Mouse (Mus musculus) MEL (cell line): ENCODE results near the gene Ints5. TPM values are rescaled to one million over a fixed set of nuclear protein-coding genes. Genes with fewer than 3 reads are reported as not detected.

Source experiments
- DNase-seq: peaks from one replicate; pipeline ENCODE4 v3.0.0; 2011; ENCODE audit warnings: low read depth, low spot score
- H3K27ac ChIP-seq: 2 replicates; pipeline ENCODE4 v1.5.1; 2012; ENCODE audit warnings: low read depth, mild to moderate bottlenecking, control low read depth, low read length, moderate library complexity; ENCODE audit not compliant: control insufficient read depth
- H3K27me3 ChIP-seq, 2 experiments: fragments of 150-350 bp in 1 of 2; sonication (generic) in 1 of 2; 2 replicates each; pipeline ENCODE4 v1.6.1; 2012; ENCODE audit warnings: low read length in 2 of 2, mild to moderate bottlenecking in 2 of 2, improper control_type of control experiment in 1 of 2, moderate library complexity in 1 of 2; ENCODE audit not compliant: insufficient read depth in 2 of 2, control insufficient read depth in 1 of 2
- H3K36me3 ChIP-seq, 2 experiments: 2 replicates each; pipeline ENCODE4 v1.6.1; 2012 to 2014; ENCODE audit warnings: low read length in 2 of 2, improper control_type of control experiment in 1 of 2, inconsistent platforms in 1 of 2, mild to moderate bottlenecking in 1 of 2; ENCODE audit not compliant: insufficient read depth in 2 of 2, control insufficient read depth in 1 of 2
- H3K4me1 ChIP-seq, 2 experiments: fragments of 150-350 bp in 1 of 2; sonication (generic) in 1 of 2; 2 replicates each; pipeline ENCODE4 v1.6.1; 2012; ENCODE audit warnings: low read length in 2 of 2, improper control_type of control experiment in 1 of 2, mild to moderate bottlenecking in 1 of 2; ENCODE audit not compliant: insufficient read depth in 2 of 2, control insufficient read depth in 1 of 2
- H3K4me3 ChIP-seq, 2 experiments: fragments of 150-350 bp in 1 of 2; sonication (generic) in 1 of 2; 2 replicates each; pipeline ENCODE4 v1.5.1; 2012; ENCODE audit warnings: low read depth in 2 of 2, low read length in 2 of 2, mild to moderate bottlenecking in 2 of 2, moderate library complexity in 2 of 2, control low read depth in 1 of 2, improper control_type of control experiment in 1 of 2; ENCODE audit not compliant: control insufficient read depth in 1 of 2, insufficient read depth in 1 of 2
- H3K79me2 ChIP-seq: 2 replicates; pipeline ENCODE4 v1.6.1; 2012; ENCODE audit warnings: mild to moderate bottlenecking, low read length, moderate library complexity; ENCODE audit not compliant: control insufficient read depth, poor library complexity, insufficient read depth
- H3K9ac ChIP-seq: 2 replicates; pipeline ENCODE4 v1.6.1; 2012; ENCODE audit warnings: low read depth, mild to moderate bottlenecking, control low read depth, low read length, moderate library complexity; ENCODE audit not compliant: control insufficient read depth, poor library complexity, severe bottlenecking
- H3K9me3 ChIP-seq: fragments of 150-350 bp; sonication (generic); replicated peaks from 2 replicates; pipeline ENCODE4 v1.6.1; 2012; ENCODE audit warnings: mild to moderate bottlenecking, low read length, improper control_type of control experiment, moderate library complexity; ENCODE audit not compliant: insufficient read depth
- CTCF ChIP-seq, 3 experiments: IDR thresholded peaks in 2 of 3; conservative IDR thresholded peaks in 1 of 3; 2 replicates each; pipeline ENCODE4 v1.5.1; 2011 to 2012; ENCODE audit warnings: low read length in 3 of 3, low read depth in 2 of 3, mild to moderate bottlenecking in 2 of 3, improper control_type of control experiment in 1 of 3, inconsistent platforms in 1 of 3, mixed read lengths in 1 of 3, moderate library complexity in 1 of 3; ENCODE audit not compliant: control insufficient read depth in 1 of 3, insufficient read depth in 1 of 3, poor library complexity in 1 of 3, severe bottlenecking in 1 of 3
- E2F4 ChIP-seq: IDR thresholded peaks from 2 replicates; pipeline ENCODE4 v1.6.1; 2011; ENCODE audit warnings: low read depth, low read length, improper control_type of control experiment, borderline replicate concordance
- ETS1 ChIP-seq: IDR thresholded peaks from 2 replicates; pipeline ENCODE4 v1.6.1; 2012; ENCODE audit warnings: low read depth, mild to moderate bottlenecking, inconsistent platforms, low read length, improper control_type of control experiment, moderate library complexity
- GABPA ChIP-seq: IDR thresholded peaks from 2 replicates; pipeline ENCODE4 v1.6.1; 2012; ENCODE audit warnings: low read depth, mild to moderate bottlenecking, inconsistent platforms, low read length, improper control_type of control experiment, moderate library complexity
- GATA1 ChIP-seq: IDR thresholded peaks from 2 replicates; pipeline ENCODE4 v1.6.1; 2011; ENCODE audit warnings: low read depth, low read length, improper control_type of control experiment
- JUND ChIP-seq: IDR thresholded peaks from 2 replicates; pipeline ENCODE4 v1.6.1; 2011; ENCODE audit warnings: low read depth, mild to moderate bottlenecking, improper control_type of control experiment, low read length
- KAT2A ChIP-seq: conservative IDR thresholded peaks from 2 replicates; pipeline ENCODE4 v1.6.1; 2012; ENCODE audit warnings: low read depth, low read length, improper control_type of control experiment, inconsistent platforms
- MAFK ChIP-seq: IDR thresholded peaks from 2 replicates; pipeline ENCODE4 v1.6.1; 2011; ENCODE audit warnings: low read depth, mild to moderate bottlenecking, low read length, improper control_type of control experiment, borderline replicate concordance
- MAX ChIP-seq: IDR thresholded peaks from 2 replicates; pipeline ENCODE4 v1.6.1; 2011; ENCODE audit warnings: low read length, improper control_type of control experiment
- MAZ ChIP-seq: IDR thresholded peaks from 2 replicates; pipeline ENCODE4 v1.6.1; 2012; ENCODE audit warnings: low read depth, mild to moderate bottlenecking, inconsistent platforms, low read length, improper control_type of control experiment
- MEF2A ChIP-seq: IDR thresholded peaks from 2 replicates; pipeline ENCODE4 v1.6.1; 2014; ENCODE audit warnings: low read depth, mild to moderate bottlenecking, inconsistent platforms, low read length, improper control_type of control experiment; ENCODE audit not compliant: poor library complexity, insufficient replicate concordance, severe bottlenecking; ENCODE audit errors: extremely low read depth
- MYB ChIP-seq: IDR thresholded peaks from 2 replicates; pipeline ENCODE4 v1.6.1; 2011; ENCODE audit warnings: mild to moderate bottlenecking, low read depth, low read length, improper control_type of control experiment
- RAD21 ChIP-seq: IDR thresholded peaks from 2 replicates; pipeline ENCODE4 v1.6.1; 2011; ENCODE audit warnings: mild to moderate bottlenecking, low read depth, low read length, improper control_type of control experiment
- RCOR1 ChIP-seq: IDR thresholded peaks from 2 replicates; pipeline ENCODE4 v1.6.1; 2012; ENCODE audit warnings: low read depth, mild to moderate bottlenecking, inconsistent platforms, low read length, improper control_type of control experiment
- SIN3A ChIP-seq: IDR thresholded peaks from 2 replicates; pipeline ENCODE4 v1.6.1; 2012; ENCODE audit warnings: low read length, improper control_type of control experiment, inconsistent platforms
- SMC3 ChIP-seq: IDR thresholded peaks from 2 replicates; pipeline ENCODE4 v1.6.1; 2011; ENCODE audit warnings: low read depth, low read length, improper control_type of control experiment
- TBP ChIP-seq: IDR thresholded peaks from 2 replicates; pipeline ENCODE4 v1.8.0; 2011; ENCODE audit warnings: low read depth, low read length, improper control_type of control experiment
- USF2 ChIP-seq, 2 experiments: IDR thresholded peaks; 2 replicates each; pipeline ENCODE4 v1.6.1; 2011 to 2012; ENCODE audit warnings: improper control_type of control experiment in 2 of 2, low read length in 2 of 2, borderline replicate concordance in 1 of 2, inconsistent platforms in 1 of 2, low read depth in 1 of 2, mild to moderate bottlenecking in 1 of 2; ENCODE audit not compliant: insufficient read depth in 1 of 2
- ZC3H11A ChIP-seq: IDR thresholded peaks from 2 replicates; pipeline ENCODE4 v1.6.1; 2012; ENCODE audit warnings: low read depth, mild to moderate bottlenecking, inconsistent platforms, low read length, improper control_type of control experiment
- polyA plus RNA-seq, 2 experiments: library from polyadenylated mRNA; stranded (reverse) in 1 of 2; unstranded in 1 of 2; fragments of >175 nt in 1 of 2; fragments of >200 nt in 1 of 2; gene quantifications; 2 replicates each; pipeline versions ENCODE4 v1.2.1 to v1.2.4; 2012; ENCODE audit warnings: low replicate concordance in 2 of 2, low read depth in 1 of 2; ENCODE audit not compliant: insufficient read length in 2 of 2, insufficient read depth in 1 of 2, missing spikeins in 1 of 2
- total RNA-seq: library from RNA; depleted of rRNA; stranded (reverse); fragments of 300-350 nt; gene quantifications from 2 replicates; pipeline ENCODE4 v1.2.3, GENCODE M21; 2012

Gene Ints5
- total and polyA plus RNA-seq, 3 experiments: 43.9 to 51.5 TPM; not detected in 1

- TF ChIP-seq MEF2A: no peak
- no peak for TF ChIP-seq GABPA
- no peak for TF ChIP-seq JUND
- peak; percentile 71 for TF ChIP-seq MAX
- peak; percentile 85 for TF ChIP-seq ZC3H11A
- TF ChIP-seq USF2 (IDR thresholded peaks at IDR 0.05; ENCODE audit: borderline replicate concordance in 1 of 2, insufficient read depth in 1 of 2, low read depth in 1 of 2, low read length in 2 of 2): 0 out of 4 replicates have a peak, but pooled peaks of 1 of the 2 experiments have one; percentile 46
- no peak for TF ChIP-seq GATA1
- no peak for TF ChIP-seq ETS1
These were observed 35.1 kb upstream of the Ints5 start (continued) for GRCm38 (mm10) chr19:8857689-8858088.

- Histone ChIP-seq H3K27me3 (no peaks in the 10 kb centered on the region), H3K9ac (no peak overlapping the region), H3K36me3 (no peaks in the 10 kb centered on the region), H3K79me2 (no peaks in the 10 kb centered on the region), H3K9me3 (no peaks in the 10 kb centered on the region), H3K4me1 (no peaks in the 10 kb centered on the region), H3K4me3 (no peak overlapping the region), H3K27ac (no peak overlapping the region)
- peak; percentile 63 for DNase-seq
- TF ChIP-seq E2F4: no peak
- no peak for TF ChIP-seq MAX
- TF ChIP-seq TBP: peak; percentile 54; the same call in 1 of the 2 replicates
- peak; percentile 94 for TF ChIP-seq SMC3
- TF ChIP-seq MYB: no peak
- TF ChIP-seq MAFK: no peak
- no peak for TF ChIP-seq RCOR1
- no peak for TF ChIP-seq MEF2A
- TF ChIP-seq RAD21: peak; percentile 76
- no peak for TF ChIP-seq KAT2A
- peak; percentile 82 for TF ChIP-seq ZC3H11A
- no peak for TF ChIP-seq MAZ
- TF ChIP-seq SIN3A: 0 out of 2 replicates have a peak, but pooled peaks have one; percentile 28
- TF ChIP-seq CTCF (IDR thresholded peaks at IDR 0.05 in 2 of 3, conservative IDR thresholded peaks at IDR 0.05 in 1 of 3; ENCODE audit: control insufficient read depth in 1 of 3, insufficient read depth in 1 of 3, low read depth in 2 of 3, low read length in 3 of 3, poor library complexity in 1 of 3, severe bottlenecking in 1 of 3): peak; percentile 52 to 80 (median 55)
These were observed 33.8 kb upstream of the Ints5 start for GRCm38 (mm10) chr19:8859018-8859417.
